Mouse (Mus musculus) liver, postnatal 0 days (tissue): ENCODE measurements at regions not wholly inside any gene's neighbourhood (a gene's known extent, or its start where the extent isn't known, plus 50 kb on each side); places are given as distances from the start of the nearest gene placed in this dataset.

ENCODE experiments used
- CTCF ChIP-seq: sonication (generic); IDR thresholded peaks from 2 replicates; pipeline ENCODE4 v1.5.1; 2016; ENCODE audit warnings: antibody characterized with exemption, low read depth
- EP300 ChIP-seq: IDR thresholded peaks from 2 replicates; pipeline ENCODE4 v1.6.1; 2016; ENCODE audit warnings: antibody characterized with exemption, low read depth, mild to moderate bottlenecking

- TF ChIP-seq CTCF (no peak), EP300 (peak; percentile 91)
These were observed 68.3 kb downstream of the Zfp36l2 start for GRCm38 (mm10) chr17:84119221-84120017.
